Mouse (Mus musculus) CH12.LX (cell line): ENCODE results near the gene Sik3. TPM values are rescaled to one million over a fixed set of nuclear protein-coding genes. Genes with fewer than 3 reads are reported as not detected.

Source experiments
- DNase-seq: peaks from one replicate; pipeline ENCODE4 v3.0.0-alpha.2; 2013; ENCODE audit errors: extremely low read depth
- H3K27ac ChIP-seq: 2 replicates; pipeline ENCODE4 v1.5.1; 2012; ENCODE audit warnings: low read depth, mild to moderate bottlenecking, control low read depth, moderate library complexity; ENCODE audit not compliant: insufficient read depth
- H3K27me3 ChIP-seq: replicated peaks from 2 replicates; pipeline ENCODE3; 2012; ENCODE audit warnings: inconsistent platforms
- H3K36me3 ChIP-seq, 2 experiments: replicated peaks in 1 of 2; 2 replicates each; pipeline versions ENCODE3 to v1.6.1; 2012; ENCODE audit warnings: inconsistent platforms in 1 of 2, low read length in 1 of 2, mild to moderate bottlenecking in 1 of 2, mixed read lengths in 1 of 2, moderate library complexity in 1 of 2; ENCODE audit not compliant: control insufficient read depth in 1 of 2, insufficient read depth in 1 of 2
- H3K4me1 ChIP-seq, 2 experiments: 2 replicates each; pipeline ENCODE4 v1.6.1; 2012; ENCODE audit warnings: inconsistent platforms in 1 of 2, moderate library complexity in 1 of 2; ENCODE audit not compliant: insufficient read depth in 2 of 2, control insufficient read depth in 1 of 2
- H3K4me2 ChIP-seq: 2 replicates; pipeline ENCODE4 v1.6.1; 2012; ENCODE audit warnings: low read depth, mild to moderate bottlenecking, control low read depth; ENCODE audit not compliant: poor library complexity, insufficient read depth, severe bottlenecking
- H3K4me3 ChIP-seq, 3 experiments: fragments of 150-350 bp in 1 of 3; sonication (generic) in 1 of 3; replicated peaks in 1 of 3; 2 replicates each; pipeline versions ENCODE3 to v1.5.1; 2011 to 2012; ENCODE audit warnings: low read depth in 2 of 3, low read length in 2 of 3, mild to moderate bottlenecking in 2 of 3, moderate library complexity in 2 of 3, control low read depth in 1 of 3, improper control_type of control experiment in 1 of 3, inconsistent platforms in 1 of 3, mixed read lengths in 1 of 3; ENCODE audit not compliant: poor library complexity in 1 of 3
- H3K79me2 ChIP-seq: replicated peaks from 2 replicates; pipeline ENCODE4 v1.6.1; 2012; ENCODE audit warnings: mild to moderate bottlenecking, moderate library complexity; ENCODE audit not compliant: control insufficient read depth, poor library complexity, insufficient read depth, severe bottlenecking; ENCODE audit errors: extremely low read depth
- H3K9ac ChIP-seq: 2 replicates; pipeline ENCODE4 v1.6.1; 2012; ENCODE audit warnings: low read depth, mild to moderate bottlenecking, control low read depth, moderate library complexity; ENCODE audit not compliant: insufficient read depth
- H3K9me3 ChIP-seq: replicated peaks from 2 replicates; pipeline ENCODE3; 2012; ENCODE audit warnings: low read length, inconsistent platforms, mixed read lengths
- BHLHE40 ChIP-seq: IDR thresholded peaks from 2 replicates; pipeline ENCODE4 v1.6.1; 2011; ENCODE audit warnings: mild to moderate bottlenecking, low read depth, low read length, improper control_type of control experiment
- CTCF ChIP-seq, 2 experiments: IDR thresholded peaks in 1 of 2; conservative IDR thresholded peaks in 1 of 2; 2 replicates each; pipeline ENCODE4 v1.5.1; 2011 to 2012; ENCODE audit warnings: low read depth in 2 of 2, low read length in 2 of 2, improper control_type of control experiment in 1 of 2, inconsistent platforms in 1 of 2, mild to moderate bottlenecking in 1 of 2, moderate library complexity in 1 of 2
- EP300 ChIP-seq: IDR thresholded peaks from 2 replicates; pipeline ENCODE4 v1.6.1; 2011; ENCODE audit warnings: low read length, improper control_type of control experiment
- GABPA ChIP-seq: IDR thresholded peaks from 2 replicates; pipeline ENCODE4 v1.6.1; 2012; ENCODE audit warnings: low read depth, low read length, improper control_type of control experiment, inconsistent platforms; ENCODE audit not compliant: insufficient replicate concordance
- JUND ChIP-seq: conservative IDR thresholded peaks from 2 replicates; pipeline ENCODE4 v1.6.1; 2011; ENCODE audit warnings: low read depth, low read length, improper control_type of control experiment
- MEF2A ChIP-seq: IDR thresholded peaks from 2 replicates; pipeline ENCODE4 v1.6.1; 2014; ENCODE audit warnings: low read depth, mild to moderate bottlenecking, inconsistent platforms, low read length, improper control_type of control experiment, borderline replicate concordance
- PAX5 ChIP-seq: IDR thresholded peaks from 2 replicates; pipeline ENCODE4 v1.6.1; 2012; ENCODE audit warnings: low read length, inconsistent platforms, mixed read lengths
- RAD21 ChIP-seq: IDR thresholded peaks from 2 replicates; pipeline ENCODE4 v1.6.1; 2011; ENCODE audit warnings: low read depth, mild to moderate bottlenecking, low read length, improper control_type of control experiment, moderate library complexity
- SMC3 ChIP-seq: IDR thresholded peaks from 2 replicates; pipeline ENCODE4 v1.6.1; 2011; ENCODE audit warnings: low read depth, low read length, improper control_type of control experiment
- TBP ChIP-seq: conservative IDR thresholded peaks from 2 replicates; pipeline ENCODE4 v1.6.1; 2011; ENCODE audit warnings: low read depth, low read length, improper control_type of control experiment
- UBTF ChIP-seq: IDR thresholded peaks from 2 replicates; pipeline ENCODE4 v1.6.1; 2012; ENCODE audit warnings: low read depth, mild to moderate bottlenecking, inconsistent platforms, low read length, improper control_type of control experiment, moderate library complexity
- ZC3H11A ChIP-seq: IDR thresholded peaks from 2 replicates; pipeline ENCODE4 v1.6.1; 2012; ENCODE audit warnings: low read depth, mild to moderate bottlenecking, inconsistent platforms, low read length, improper control_type of control experiment
- ZNF384 ChIP-seq: IDR thresholded peaks from 2 replicates; pipeline ENCODE4 v1.6.1; 2012; ENCODE audit warnings: low read depth, low read length, improper control_type of control experiment, inconsistent platforms
- dilution Hi-C: fragments of 300-500 bp; cut with MboI; formaldehyde crosslinking; loops from 2 replicates; pipeline ENCODE4 v1.14.3; 2020; ENCODE audit warnings: low sequenced_read_pairs; ENCODE audit not compliant: extremely low pct_unique_long_range_greater_than_20kb, extremely low pct_ligation_motif_present
- in situ Hi-C: fragments of 300-500 bp; cut with MboI; formaldehyde crosslinking; loops from 3 replicates; pipeline ENCODE4 v1.14.3; 2019; ENCODE audit warnings: low sequenced_read_pairs, low pct_ligation_motif_present, low pct_unique_long_range_greater_than_20kb, mixed read lengths
- polyA plus RNA-seq: library from polyadenylated mRNA; unstranded; fragments of >175 nt; gene quantifications from 2 replicates; pipeline ENCODE4 v1.2.1, GENCODE M21; 2012; ENCODE audit warnings: low read depth; ENCODE audit not compliant: insufficient read length
- total RNA-seq, 2 experiments: library from RNA; depleted of rRNA; stranded (reverse); fragments of 300-350 nt in 1 of 2; fragments of >200 nt in 1 of 2; gene quantifications; 2 replicates each; pipeline ENCODE4 v1.2.3; 2012 to 2014

Gene Sik3
- total and polyA plus RNA-seq, 3 experiments: 14.9 to 29.8 (median 21.4) TPM

DNA sequence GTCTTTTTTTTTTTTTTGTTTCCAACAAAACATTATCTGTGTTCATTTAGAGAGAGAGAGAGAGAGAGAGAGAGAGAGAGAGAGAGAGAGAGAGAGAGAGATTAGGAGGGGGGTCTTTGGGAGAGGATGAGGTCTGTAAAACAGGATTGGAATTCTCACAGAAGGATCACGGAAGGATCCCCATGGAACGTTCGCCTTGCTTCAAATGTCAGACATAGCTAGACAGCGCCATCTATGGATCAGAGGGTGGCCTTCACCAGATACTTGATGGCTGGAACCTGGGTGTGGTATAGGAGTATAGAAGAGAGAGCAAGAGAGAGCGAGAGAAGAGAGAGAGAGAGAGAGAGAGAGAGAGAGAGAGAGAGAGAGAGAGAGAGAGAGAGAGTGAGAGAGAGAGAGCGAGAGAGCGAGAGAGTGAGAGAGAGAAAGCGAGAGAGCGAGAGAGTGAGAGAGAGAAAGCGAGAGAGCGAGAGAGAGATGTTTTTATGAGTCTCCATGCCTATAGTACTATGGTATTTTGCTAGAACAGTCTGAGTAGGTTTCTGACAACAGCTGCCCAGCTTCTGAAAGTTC, 234.2 kb downstream of the Sik3 start:
- in situ Hi-C loops: loop anchor here (10.0 kb wide), 1 partner anchor 252 kb away; no protein-coding TSS in a partner anchor
- no peak overlapping the region for H3K27ac ChIP-seq
- H3K9me3 ChIP-seq: no peaks in the 10 kb centered on the region
- peak; percentile 17; the same call in 1 of the 2 replicates for TF ChIP-seq ZC3H11A
- TF ChIP-seq SMC3: peak; percentile 66
- TF ChIP-seq BHLHE40: no peak
- TF ChIP-seq JUND: peak; percentile 34; the same call in 1 of the 2 replicates
- TF ChIP-seq CTCF (conservative IDR thresholded peaks at IDR 0.05 in 1 of 2, IDR thresholded peaks at IDR 0.05 in 1 of 2; ENCODE audit: low read depth in 2 of 2, low read length in 2 of 2): peak in 1 of 2 experiments; percentile 86; a peak in 2 of 4 replicates
- peak; percentile 76; the same call in 1 of the 2 replicates for TF ChIP-seq ZNF384
- TF ChIP-seq RAD21: peak; percentile 88
- TF ChIP-seq MEF2A: no peak
- TF ChIP-seq EP300: no peak
- no peaks in the 10 kb centered on the region; the same call in 1 of the 2 replicates for H3K79me2 ChIP-seq
- peak overlapping the region; percentile 77 for H3K4me2 ChIP-seq
- H3K9ac ChIP-seq: no peak overlapping the region
- no peak overlapping the region for H3K4me3 ChIP-seq
- peak; percentile 66 for DNase-seq
- H3K4me1 ChIP-seq: no peaks in the 10 kb centered on the region; a peak in 1 of 4 replicates
- H3K27me3 ChIP-seq: peaks cover 15% of the 10 kb centered on the region
- H3K36me3 ChIP-seq: no peaks in the 10 kb centered on the region
- dilution Hi-C loops: no loop called here

DNA sequence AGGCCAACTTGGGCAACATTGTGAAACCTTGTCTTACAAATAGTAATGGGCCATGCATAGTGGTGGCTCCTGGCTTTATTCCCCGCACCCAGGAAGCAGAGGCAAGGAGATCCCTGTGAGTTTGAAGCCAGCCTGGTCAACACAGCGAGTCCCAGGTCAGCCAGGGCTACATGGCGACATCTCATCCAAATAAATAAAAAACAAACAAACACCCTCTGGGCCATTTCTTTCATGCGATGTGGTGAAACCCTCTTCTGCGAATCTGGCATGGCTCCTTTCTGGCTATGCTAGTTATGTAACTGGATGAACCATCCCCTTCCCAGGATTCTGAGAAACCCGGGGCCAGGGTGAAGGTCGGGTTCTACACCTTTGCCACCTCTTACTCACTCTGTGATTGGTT, 243.6 kb downstream of the Sik3 start:
- Histone ChIP-seq H3K36me3 (no peaks in the 10 kb centered on the region), H3K9ac (no peak overlapping the region), H3K9me3 (no peaks in the 10 kb centered on the region), H3K4me1 (peaks cover 3 to 12% of the 10 kb centered on the region in 2 experiments), H3K4me3 (no peak overlapping the region), H3K27me3 (peaks cover 2% of the 10 kb centered on the region), H3K4me2 (no peak overlapping the region), H3K27ac (no peak overlapping the region), H3K79me2 (no peaks in the 10 kb centered on the region)
- in situ Hi-C loops (no loop called here), dilution Hi-C loops (no loop called here)
- no peak for TF ChIP-seq UBTF
- no peak for TF ChIP-seq RAD21
- no peak for TF ChIP-seq GABPA
- TF ChIP-seq PAX5: no peak
- TF ChIP-seq MEF2A: no peak
- TF ChIP-seq TBP: no peak
- DNase-seq: no peak
